Mouse (Mus musculus) liver, embryonic 16.5 days (tissue): ENCODE data around the gene Pds5b. TPM values are rescaled to one million over a fixed set of nuclear protein-coding genes. Genes with fewer than 3 reads are reported as not detected.
A peak's percentile ranks its signal among the peaks of the same experiment; 100 is the strongest.
"Not testable (repeated sequence)": the region's sequence is repeated elsewhere in the genome, so short reads cannot be mapped to it uniquely, and the experiment has no call there.

Source experiments
- ATAC-seq: fragments of 200-750 bp; cut with Nextera tagmentation; 2 replicates; pipeline ENCODE4 v1.8.0; 2017; ENCODE audit warnings: low read depth, mild to moderate bottlenecking, moderate number of reproducible peaks, moderate library complexity
- H3K27ac ChIP-seq: fragments of 300-500 bp; sonication (generic); 2 replicates; pipeline ENCODE4 v1.5.1; 2014; ENCODE audit warnings: mild to moderate bottlenecking, low read length
- H3K27me3 ChIP-seq: fragments of 300-500 bp; sonication (generic); 2 replicates; pipeline ENCODE4 v1.6.1; 2014; ENCODE audit warnings: low read depth, low read length, mixed read lengths; ENCODE audit not compliant: control insufficient read depth, insufficient read depth
- H3K36me3 ChIP-seq: fragments of 300-500 bp; sonication (generic); 2 replicates; pipeline ENCODE4 v1.6.1; 2014; ENCODE audit warnings: mild to moderate bottlenecking; ENCODE audit not compliant: control insufficient read depth, insufficient read depth
- H3K4me1 ChIP-seq: fragments of 300-500 bp; sonication (generic); 2 replicates; pipeline ENCODE4 v1.6.1; 2014; ENCODE audit warnings: low read depth, low read length, mixed read lengths; ENCODE audit not compliant: control insufficient read depth
- H3K4me2 ChIP-seq: fragments of 300-500 bp; sonication (generic); 2 replicates; pipeline ENCODE4 v1.6.1; 2014; ENCODE audit warnings: low read depth, low read length, mixed read lengths
- H3K4me3 ChIP-seq: fragments of 300-500 bp; sonication (generic); 2 replicates; pipeline ENCODE4 v1.5.1; 2014; ENCODE audit warnings: low read depth, mild to moderate bottlenecking, low read length
- H3K9ac ChIP-seq: fragments of 300-500 bp; sonication (generic); 2 replicates; pipeline ENCODE4 v1.6.1; 2014; ENCODE audit warnings: low read depth, low read length
- H3K9me3 ChIP-seq: fragments of 300-500 bp; sonication (generic); replicated peaks from 2 replicates; pipeline ENCODE4 v1.6.1; 2016; ENCODE audit warnings: low read length; ENCODE audit not compliant: control insufficient read depth
- WGBS: fragments of 180-500 bp; shearing (Covaris S2); extraction: QIAGEN DNeasy Blood & Tissue Kit; methylation state at CpG from one replicate; pipeline ENCODE4 v1.1.7; 2014; ENCODE audit not compliant: insufficient replicate concordance; 5-methylcytosine and 5-hydroxymethylcytosine counted together
- polyA plus RNA-seq: library from polyadenylated mRNA; unstranded; fragments of >200 nt; fragmentation: Nextera tagmentation; extraction: Ambion mirVana; gene quantifications from 2 replicates; pipeline ENCODE4 v1.2.1, GENCODE M21; 2015

Gene Pds5b
- polyA plus RNA-seq, 1 experiment from 2014 or later, result 8.5 TPM

DNA sequence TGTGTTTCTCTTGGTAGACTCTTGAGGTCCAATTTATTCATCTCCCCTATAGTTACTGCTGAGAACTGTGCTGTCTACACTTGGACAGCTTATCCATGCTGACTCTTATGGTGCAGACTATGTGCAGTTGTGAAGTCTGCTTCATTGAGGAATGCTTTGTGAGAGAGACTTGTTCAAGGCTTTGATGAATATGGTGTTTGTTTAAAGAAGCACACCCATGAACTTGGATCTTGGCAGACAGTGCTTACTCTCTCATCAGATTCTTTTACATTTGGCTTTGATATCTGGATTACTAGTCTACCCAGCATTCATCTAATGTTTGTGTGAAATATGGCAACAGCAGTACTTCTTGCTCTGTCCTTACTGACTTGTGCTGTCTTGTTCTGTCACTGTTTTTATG is 39.9 kb downstream of the Pds5b start:
- Histone ChIP-seq H3K27me3 (no peaks in the 10 kb centered on the region), H3K4me2 (no peak overlapping the region)

DNA sequence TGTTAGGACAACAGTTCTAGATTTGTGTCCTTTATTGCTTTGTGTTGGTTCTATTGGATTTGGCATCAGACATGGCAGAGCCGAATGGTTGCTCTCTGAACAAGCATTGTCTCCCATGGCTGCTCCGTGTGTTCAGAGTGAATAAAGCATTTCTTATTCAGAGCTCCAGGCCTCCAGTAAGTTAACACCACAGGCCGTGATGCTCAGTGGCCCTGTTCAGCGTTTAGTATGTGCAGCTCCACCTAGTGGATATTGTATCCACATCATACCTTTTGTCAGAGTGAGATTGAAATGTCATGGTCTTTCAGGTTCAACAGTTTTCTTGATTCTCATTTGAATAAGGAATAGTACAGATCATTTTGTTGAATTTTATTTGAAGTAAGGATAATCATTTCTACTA is 44.2 kb downstream of the Pds5b start:
- Histone ChIP-seq H3K27me3 (no peaks in the 10 kb centered on the region), H3K9me3 (no peaks in the 10 kb centered on the region), H3K4me2 (no peak overlapping the region), H3K36me3 (0 out of 2 replicates have a peak, but pooled peaks cover 2% of the 10 kb centered on the region), H3K4me3 (no peak overlapping the region), H3K4me1 (peaks cover 7% of the 10 kb centered on the region; the same call in 1 of the 2 replicates), H3K9ac (no peak overlapping the region), H3K27ac (no peak overlapping the region)
- 19% methylated on average over 4 of the region's 4 CpGs for WGBS
- ATAC-seq, result 0 out of 2 replicates have a peak, but pooled peaks have one; percentile 37

More for the DNA sequence above, 39.9 kb downstream of the Pds5b start:
- Histone ChIP-seq H3K27ac (no peak overlapping the region), H3K36me3 (no peaks in the 10 kb centered on the region), H3K4me3 (no peak overlapping the region), H3K4me1 (peaks cover 10% of the 10 kb centered on the region), H3K9me3 (no peaks in the 10 kb centered on the region), H3K9ac (no peak overlapping the region)
- no peak for ATAC-seq

DNA sequence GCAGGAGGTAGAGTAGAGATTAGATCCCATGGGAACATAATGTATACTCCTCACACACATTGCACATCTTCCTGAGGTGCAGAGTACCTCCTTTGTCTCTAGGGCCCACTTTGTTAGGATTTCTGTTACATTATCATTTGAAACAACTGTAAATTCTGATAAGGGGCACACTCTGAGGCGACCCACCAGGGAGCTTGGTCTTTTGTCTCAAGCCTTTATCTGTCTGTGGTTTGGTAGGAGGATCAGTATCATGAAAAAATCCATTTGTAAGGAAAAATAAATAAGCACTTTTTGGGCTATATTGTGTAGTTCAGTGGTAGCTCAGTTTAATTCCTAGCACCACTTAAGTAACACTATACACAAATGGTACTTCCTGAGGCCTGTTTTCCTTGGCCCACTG is 51.1 kb downstream of the Pds5b start:
- H3K36me3 ChIP-seq, result 0 out of 2 replicates have a peak, but pooled peaks cover 2% of the 10 kb centered on the region
- no peak overlapping the region for H3K9ac ChIP-seq
- H3K27ac ChIP-seq, result no peak overlapping the region
- no peaks in the 10 kb centered on the region for H3K27me3 ChIP-seq
- H3K9me3 ChIP-seq, result no peaks in the 10 kb centered on the region
- 26% methylated on average over 1 of the region's 1 CpGs for WGBS
- no peak overlapping the region for H3K4me2 ChIP-seq
- peak; percentile 53 for ATAC-seq
- H3K4me3 ChIP-seq, result no peak overlapping the region
- H3K4me1 ChIP-seq, result no peaks in the 10 kb centered on the region; the same call in 1 of the 2 replicates

DNA sequence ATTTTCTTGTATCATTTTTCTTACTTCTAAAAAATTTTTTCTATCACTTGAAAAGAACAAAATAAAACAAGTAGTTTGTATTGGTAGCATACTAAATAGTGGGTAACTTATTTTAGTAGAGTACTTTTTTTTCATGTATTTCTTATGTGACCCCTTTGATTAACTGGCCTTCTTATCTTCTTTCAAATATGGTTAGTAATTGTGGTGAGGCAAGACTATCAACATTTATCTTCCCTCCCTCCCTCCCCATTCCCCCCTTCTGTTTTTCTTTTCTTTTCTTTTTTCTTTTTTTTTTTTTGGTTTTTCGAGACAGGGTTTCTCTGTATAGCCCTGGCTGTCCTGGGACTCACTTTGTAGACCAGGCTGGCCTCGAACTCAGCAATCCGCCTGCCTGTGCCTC is 63.5 kb downstream of the Pds5b start:
- not testable (repeated sequence) for H3K27me3 ChIP-seq, H3K4me3 ChIP-seq, ATAC-seq, H3K4me1 ChIP-seq, H3K27ac ChIP-seq, H3K9ac ChIP-seq, H3K9me3 ChIP-seq, H3K4me2 ChIP-seq, H3K36me3 ChIP-seq
- WGBS, result 70% methylated on average over 3 of the region's 3 CpGs

GRCm38 (mm10) chr5:150739311-150739710 is 65.8 kb downstream of the Pds5b start:
- no peaks in the 10 kb centered on the region for H3K27me3 ChIP-seq
- no peak for ATAC-seq
- H3K9me3 ChIP-seq, result no peaks in the 10 kb centered on the region
- 82% methylated on average over 7 of the region's 7 CpGs for whole genome bisulfite sequencing
- H3K4me1 ChIP-seq, result no peaks in the 10 kb centered on the region
- H3K4me2 ChIP-seq, result no peak overlapping the region
- H3K9ac ChIP-seq, result no peak overlapping the region
- no peak overlapping the region for H3K4me3 ChIP-seq
- no peak overlapping the region for H3K27ac ChIP-seq
- no peaks in the 10 kb centered on the region; the same call in 1 of the 2 replicates for H3K36me3 ChIP-seq

- no peak overlapping the region for H3K4me2 ChIP-seq
- H3K27me3 ChIP-seq, result no peaks in the 10 kb centered on the region
- no peak overlapping the region for H3K9ac ChIP-seq
- no peaks in the 10 kb centered on the region; the same call in 1 of the 2 replicates for H3K36me3 ChIP-seq
- H3K27ac ChIP-seq, result no peak overlapping the region
- H3K4me3 ChIP-seq, result no peak overlapping the region
- no peaks in the 10 kb centered on the region for H3K9me3 ChIP-seq
- no peaks in the 10 kb centered on the region for H3K4me1 ChIP-seq
- 72% methylated on average over 1 of the region's 2 CpGs for WGBS
- no peak for ATAC-seq
Measured at GRCm38 (mm10) chr5:150740597-150740996, 67.1 kb downstream of the Pds5b start.

GRCm38 (mm10) chr5:150756623-150757022 is 83.1 kb downstream of the Pds5b start:
- WGBS, result 81% methylated on average over 5 of the region's 5 CpGs
- peaks cover 8% of the 10 kb centered on the region for H3K36me3 ChIP-seq
- no peak for ATAC-seq

GRCm38 (mm10) chr5:150772403-150772802 is 98.9 kb downstream of the Pds5b start:
- Histone ChIP-seq H3K4me3 (no peak overlapping the region), H3K9me3 (no peaks in the 10 kb centered on the region), H3K9ac (no peak overlapping the region), H3K27me3 (no peaks in the 10 kb centered on the region), H3K4me2 (no peak overlapping the region), H3K36me3 (peaks cover 6% of the 10 kb centered on the region), H3K4me1 (no peaks in the 10 kb centered on the region), H3K27ac (no peak overlapping the region)
- no peak for ATAC-seq
- 63% methylated on average over 5 of the region's 5 CpGs for WGBS

More at GRCm38 (mm10) chr5:150756623-150757022, 83.1 kb downstream of the Pds5b start:
- no peak overlapping the region for H3K4me2 ChIP-seq
- H3K9me3 ChIP-seq, result no peaks in the 10 kb centered on the region
- no peaks in the 10 kb centered on the region for H3K4me1 ChIP-seq
- no peak overlapping the region for H3K27ac ChIP-seq
- H3K27me3 ChIP-seq, result no peaks in the 10 kb centered on the region
- H3K4me3 ChIP-seq, result no peak overlapping the region
- H3K9ac ChIP-seq, result no peak overlapping the region

GRCm38 (mm10) chr5:150773083-150773482 is 99.5 kb downstream of the Pds5b start:
- ATAC-seq, result no peak
- Histone ChIP-seq H3K27ac (no peak overlapping the region), H3K4me2 (no peak overlapping the region), H3K4me3 (no peak overlapping the region), H3K27me3 (no peaks in the 10 kb centered on the region), H3K9ac (no peak overlapping the region), H3K4me1 (no peaks in the 10 kb centered on the region), H3K9me3 (no peaks in the 10 kb centered on the region), H3K36me3 (peaks cover 6% of the 10 kb centered on the region)
